Mouse (Mus musculus) CH12.LX (cell line): ENCODE measurements around the gene Clec1a. TPM values are rescaled to one million over a fixed set of nuclear protein-coding genes. Genes with fewer than 3 reads are reported as not detected.

Source experiments
- DNase-seq: peaks from one replicate; pipeline ENCODE4 v3.0.0-alpha.2; 2013; ENCODE audit errors: extremely low read depth
- H3K27ac ChIP-seq: 2 replicates; pipeline ENCODE4 v1.5.1; 2012; ENCODE audit warnings: low read depth, mild to moderate bottlenecking, control low read depth, moderate library complexity; ENCODE audit not compliant: insufficient read depth
- H3K27me3 ChIP-seq: replicated peaks from 2 replicates; pipeline ENCODE3; 2012; ENCODE audit warnings: inconsistent platforms
- H3K36me3 ChIP-seq, 2 experiments: replicated peaks in 1 of 2; 2 replicates each; pipeline versions ENCODE3 to v1.6.1; 2012; ENCODE audit warnings: inconsistent platforms in 1 of 2, low read length in 1 of 2, mild to moderate bottlenecking in 1 of 2, mixed read lengths in 1 of 2, moderate library complexity in 1 of 2; ENCODE audit not compliant: control insufficient read depth in 1 of 2, insufficient read depth in 1 of 2
- H3K4me1 ChIP-seq, 2 experiments: 2 replicates each; pipeline ENCODE4 v1.6.1; 2012; ENCODE audit warnings: inconsistent platforms in 1 of 2, moderate library complexity in 1 of 2; ENCODE audit not compliant: insufficient read depth in 2 of 2, control insufficient read depth in 1 of 2
- H3K4me2 ChIP-seq: 2 replicates; pipeline ENCODE4 v1.6.1; 2012; ENCODE audit warnings: low read depth, mild to moderate bottlenecking, control low read depth; ENCODE audit not compliant: poor library complexity, insufficient read depth, severe bottlenecking
- H3K4me3 ChIP-seq, 3 experiments: fragments of 150-350 bp in 1 of 3; sonication (generic) in 1 of 3; replicated peaks in 1 of 3; 2 replicates each; pipeline versions ENCODE3 to v1.5.1; 2011 to 2012; ENCODE audit warnings: low read depth in 2 of 3, low read length in 2 of 3, mild to moderate bottlenecking in 2 of 3, moderate library complexity in 2 of 3, control low read depth in 1 of 3, improper control_type of control experiment in 1 of 3, inconsistent platforms in 1 of 3, mixed read lengths in 1 of 3; ENCODE audit not compliant: poor library complexity in 1 of 3
- H3K79me2 ChIP-seq: replicated peaks from 2 replicates; pipeline ENCODE4 v1.6.1; 2012; ENCODE audit warnings: mild to moderate bottlenecking, moderate library complexity; ENCODE audit not compliant: control insufficient read depth, poor library complexity, insufficient read depth, severe bottlenecking; ENCODE audit errors: extremely low read depth
- H3K9ac ChIP-seq: 2 replicates; pipeline ENCODE4 v1.6.1; 2012; ENCODE audit warnings: low read depth, mild to moderate bottlenecking, control low read depth, moderate library complexity; ENCODE audit not compliant: insufficient read depth
- H3K9me3 ChIP-seq: replicated peaks from 2 replicates; pipeline ENCODE3; 2012; ENCODE audit warnings: low read length, inconsistent platforms, mixed read lengths
- BHLHE40 ChIP-seq: IDR thresholded peaks from 2 replicates; pipeline ENCODE4 v1.6.1; 2011; ENCODE audit warnings: mild to moderate bottlenecking, low read depth, low read length, improper control_type of control experiment
- CHD2 ChIP-seq: IDR thresholded peaks from 2 replicates; pipeline ENCODE4 v1.6.1; 2011; ENCODE audit warnings: low read length, improper control_type of control experiment
- CTCF ChIP-seq, 2 experiments: IDR thresholded peaks in 1 of 2; conservative IDR thresholded peaks in 1 of 2; 2 replicates each; pipeline ENCODE4 v1.5.1; 2011 to 2012; ENCODE audit warnings: low read depth in 2 of 2, low read length in 2 of 2, improper control_type of control experiment in 1 of 2, inconsistent platforms in 1 of 2, mild to moderate bottlenecking in 1 of 2, moderate library complexity in 1 of 2
- EP300 ChIP-seq: IDR thresholded peaks from 2 replicates; pipeline ENCODE4 v1.6.1; 2011; ENCODE audit warnings: low read length, improper control_type of control experiment
- GABPA ChIP-seq: IDR thresholded peaks from 2 replicates; pipeline ENCODE4 v1.6.1; 2012; ENCODE audit warnings: low read depth, low read length, improper control_type of control experiment, inconsistent platforms; ENCODE audit not compliant: insufficient replicate concordance
- HCFC1 ChIP-seq: IDR thresholded peaks from 2 replicates; pipeline ENCODE4 v1.6.1; 2012; ENCODE audit warnings: low read depth, mild to moderate bottlenecking, inconsistent platforms, low read length, improper control_type of control experiment
- JUND ChIP-seq: conservative IDR thresholded peaks from 2 replicates; pipeline ENCODE4 v1.6.1; 2011; ENCODE audit warnings: low read depth, low read length, improper control_type of control experiment
- KAT2A ChIP-seq: IDR thresholded peaks from 2 replicates; pipeline ENCODE4 v1.6.1; 2012; ENCODE audit warnings: low read length, improper control_type of control experiment, inconsistent platforms; ENCODE audit not compliant: insufficient replicate concordance
- MAFK ChIP-seq: IDR thresholded peaks from 2 replicates; pipeline ENCODE4 v1.6.1; 2011; ENCODE audit warnings: low read length, improper control_type of control experiment; ENCODE audit not compliant: insufficient replicate concordance
- MAZ ChIP-seq: IDR thresholded peaks from 2 replicates; pipeline ENCODE4 v1.6.1; 2012; ENCODE audit warnings: low read depth, mild to moderate bottlenecking, inconsistent platforms, low read length, improper control_type of control experiment, moderate library complexity
- MEF2A ChIP-seq: IDR thresholded peaks from 2 replicates; pipeline ENCODE4 v1.6.1; 2014; ENCODE audit warnings: low read depth, mild to moderate bottlenecking, inconsistent platforms, low read length, improper control_type of control experiment, borderline replicate concordance
- MXI1 ChIP-seq: IDR thresholded peaks from 2 replicates; pipeline ENCODE4 v1.6.1; 2011; ENCODE audit warnings: mild to moderate bottlenecking, low read depth, low read length, improper control_type of control experiment
- MYC ChIP-seq: IDR thresholded peaks from 2 replicates; pipeline ENCODE4 v1.6.1; 2011; ENCODE audit warnings: low read depth, mild to moderate bottlenecking, improper control_type of control experiment, low read length
- NELFE ChIP-seq: IDR thresholded peaks from 2 replicates; pipeline ENCODE4 v1.6.1; 2011; ENCODE audit warnings: low read depth, low read length, improper control_type of control experiment
- POLR2AphosphoS2 ChIP-seq: IDR thresholded peaks from 2 replicates; pipeline ENCODE4 v1.6.1; 2011; ENCODE audit warnings: low read depth, low read length, improper control_type of control experiment
- RCOR1 ChIP-seq: conservative IDR thresholded peaks from 2 replicates; pipeline ENCODE4 v1.6.1; 2012; ENCODE audit warnings: low read depth, mild to moderate bottlenecking, inconsistent platforms, low read length, improper control_type of control experiment
- SMC3 ChIP-seq: IDR thresholded peaks from 2 replicates; pipeline ENCODE4 v1.6.1; 2011; ENCODE audit warnings: low read depth, low read length, improper control_type of control experiment
- TBP ChIP-seq: conservative IDR thresholded peaks from 2 replicates; pipeline ENCODE4 v1.6.1; 2011; ENCODE audit warnings: low read depth, low read length, improper control_type of control experiment
- TCF12 ChIP-seq: IDR thresholded peaks from 2 replicates; pipeline ENCODE4 v1.6.1; 2014; ENCODE audit warnings: low read depth, mild to moderate bottlenecking, inconsistent platforms, low read length, improper control_type of control experiment
- USF1 ChIP-seq: IDR thresholded peaks from 2 replicates; pipeline ENCODE4 v1.6.1; 2014; ENCODE audit warnings: low read depth, mild to moderate bottlenecking, inconsistent platforms, low read length, improper control_type of control experiment
- USF2 ChIP-seq: conservative IDR thresholded peaks from 2 replicates; pipeline ENCODE4 v1.6.1; 2011; ENCODE audit warnings: low read depth, low read length, improper control_type of control experiment
- ZNF384 ChIP-seq: IDR thresholded peaks from 2 replicates; pipeline ENCODE4 v1.6.1; 2012; ENCODE audit warnings: low read depth, low read length, improper control_type of control experiment, inconsistent platforms
- dilution Hi-C: fragments of 300-500 bp; cut with MboI; formaldehyde crosslinking; loops from 2 replicates; pipeline ENCODE4 v1.14.3; 2020; ENCODE audit warnings: low sequenced_read_pairs; ENCODE audit not compliant: extremely low pct_unique_long_range_greater_than_20kb, extremely low pct_ligation_motif_present
- in situ Hi-C: fragments of 300-500 bp; cut with MboI; formaldehyde crosslinking; loops from 3 replicates; pipeline ENCODE4 v1.14.3; 2019; ENCODE audit warnings: low sequenced_read_pairs, low pct_ligation_motif_present, low pct_unique_long_range_greater_than_20kb, mixed read lengths
- polyA plus RNA-seq: library from polyadenylated mRNA; unstranded; fragments of >175 nt; gene quantifications from 2 replicates; pipeline ENCODE4 v1.2.1, GENCODE M21; 2012; ENCODE audit warnings: low read depth; ENCODE audit not compliant: insufficient read length
- total RNA-seq, 2 experiments: library from RNA; depleted of rRNA; stranded (reverse); fragments of 300-350 nt in 1 of 2; fragments of >200 nt in 1 of 2; gene quantifications; 2 replicates each; pipeline ENCODE4 v1.2.3; 2012 to 2014

The Clec1a gene
- total and polyA plus RNA-seq, 3 experiments, result not detected

DNA sequence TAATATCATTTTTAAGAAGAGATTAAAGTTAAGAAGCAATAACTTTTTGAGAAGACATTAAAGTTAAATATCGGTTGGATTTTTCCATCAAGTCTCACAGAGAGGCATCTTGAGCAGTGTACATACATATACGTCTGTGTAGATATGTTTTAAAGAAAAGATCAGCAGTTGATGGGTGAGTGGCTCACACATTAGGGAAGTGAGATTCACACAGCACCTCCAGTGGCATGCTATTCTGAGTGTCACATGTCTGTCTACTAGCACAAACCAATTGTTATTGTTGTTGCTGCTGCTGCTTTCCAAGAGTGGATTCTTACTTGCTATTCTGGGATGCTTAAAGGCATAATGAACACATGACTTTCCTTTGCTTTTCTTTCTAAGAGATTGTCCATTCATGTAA lies 49.4 kb downstream of the Clec1a start:
- no peaks in the 10 kb centered on the region for H3K9me3 ChIP-seq
- peaks cover 0 to 22% of the 10 kb centered on the region in 2 experiments; a peak in 2 of 4 replicates for H3K4me1 ChIP-seq
- H3K27ac ChIP-seq, result no peak overlapping the region
- no peaks in the 10 kb centered on the region for H3K27me3 ChIP-seq
- no peak overlapping the region for H3K4me2 ChIP-seq
- dilution Hi-C loops (no loop called here), in situ Hi-C loops (no loop called here)
- no peak for TF ChIP-seq TCF12
- TF ChIP-seq BHLHE40, result 0 out of 2 replicates have a peak, but pooled peaks have one; percentile 13
- no peak for TF ChIP-seq ZNF384
- H3K4me3 ChIP-seq, result no peak overlapping the region
- no peak overlapping the region for H3K9ac ChIP-seq
- no peak for DNase-seq
- no peaks in the 10 kb centered on the region for H3K36me3 ChIP-seq
- no peaks in the 10 kb centered on the region for H3K79me2 ChIP-seq

- H3K36me3 ChIP-seq, result no peaks in the 10 kb centered on the region
- H3K9ac ChIP-seq, result no peak overlapping the region
- TF ChIP-seq JUND (no peak), MYC (no peak)
- no peak for DNase-seq
- peaks cover 0 to 7% of the 10 kb centered on the region in 2 experiments; a peak in 2 of 4 replicates for H3K4me1 ChIP-seq
- in situ Hi-C loops, result no loop called here
- no peaks in the 10 kb centered on the region for H3K9me3 ChIP-seq
- dilution Hi-C loops, result no loop called here
- H3K27ac ChIP-seq, result no peak overlapping the region
- no peaks in the 10 kb centered on the region for H3K79me2 ChIP-seq
- no peak overlapping the region for H3K4me2 ChIP-seq
- H3K27me3 ChIP-seq, result no peaks in the 10 kb centered on the region
- no peak overlapping the region for H3K4me3 ChIP-seq
Observed at GRCm38 (mm10) chr6:129399945-129400344, 51.9 kb downstream of the Clec1a start.

GRCm38 (mm10) chr6:129396997-129397396 lies 54.8 kb downstream of the Clec1a start, which contains the start of gene Clec1b:
Gene Clec1b (plus strand): TSS chr6:129397297.
- in situ Hi-C loops (no loop called here), dilution Hi-C loops (no loop called here)
- Histone ChIP-seq H3K4me2 (no peak within 1 kb of the TSS), H3K27me3 (no peaks in the 10 kb centered on the region), H3K27ac (no peak within 1 kb of the TSS), H3K4me1 (no peaks in the 10 kb centered on the region), H3K4me3 (no peak within 1 kb of the TSS), H3K36me3 (no peaks in the 10 kb centered on the region), H3K9me3 (no peaks in the 10 kb centered on the region), H3K79me2 (no peaks in the 10 kb centered on the region), H3K9ac (no peak within 1 kb of the TSS)
- TF ChIP-seq MXI1 (no peak), MAFK (no peak), HCFC1 (no peak), USF1 (no peak), POLR2AphosphoS2 (no peak), ZNF384 (no peak), GABPA (no peak), TBP (no peak), SMC3 (no peak), MAZ (no peak), KAT2A (no peak), MEF2A (no peak), USF2 (no peak), MYC (no peak), CTCF (conservative IDR thresholded peaks at IDR 0.05 in 1 of 2, IDR thresholded peaks at IDR 0.05 in 1 of 2; ENCODE audit: low read depth in 2 of 2, low read length in 2 of 2) (no peak), NELFE (no peak), CHD2 (no peak), RCOR1 (no peak), EP300 (no peak)
- DNase-seq, result no peak
